Mouse (Mus musculus) spleen, postnatal 36 days (tissue): Measurements from ENCODE around the gene Ift57.

Experiments
- DNase-seq, 2 experiments: peaks; one replicate each; pipeline ENCODE4 v3.0.0; 2022; ENCODE audit warnings: low spot score in 2 of 2, mixed read lengths in 1 of 2

Ift57 gene

GRCm38 (mm10) chr16:49792446-49792878 lies 93.4 kb downstream of the Ift57 start:
- DNase-seq = no peak

- no peak for DNase-seq
Measured at GRCm38 (mm10) chr16:49793596-49793995, 94.6 kb downstream of the Ift57 start.

DNA sequence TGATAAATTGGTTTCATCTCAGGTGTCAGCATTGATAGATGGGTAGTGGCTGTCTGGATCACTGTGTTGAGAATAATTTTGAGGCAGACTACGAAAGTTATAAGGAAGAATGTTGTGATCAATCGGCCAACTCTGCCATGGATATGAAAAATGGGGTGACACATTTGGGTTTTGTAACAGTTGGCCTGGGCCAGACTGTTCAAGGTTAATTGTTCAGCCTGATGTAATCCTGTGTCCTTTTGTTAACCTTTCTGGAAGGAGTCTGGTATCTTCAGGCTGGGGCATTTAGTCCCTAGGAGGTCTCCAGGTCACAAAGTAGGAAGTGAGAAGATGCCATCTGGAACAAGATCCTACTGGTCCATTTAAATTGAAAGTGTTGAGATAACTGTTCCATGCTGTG lies 97.2 kb downstream of the Ift57 start:
- no peak for DNase-seq

- DNase-seq = no peak
Measured at GRCm38 (mm10) chr16:49796954-49797353, 97.9 kb downstream of the Ift57 start.

DNA sequence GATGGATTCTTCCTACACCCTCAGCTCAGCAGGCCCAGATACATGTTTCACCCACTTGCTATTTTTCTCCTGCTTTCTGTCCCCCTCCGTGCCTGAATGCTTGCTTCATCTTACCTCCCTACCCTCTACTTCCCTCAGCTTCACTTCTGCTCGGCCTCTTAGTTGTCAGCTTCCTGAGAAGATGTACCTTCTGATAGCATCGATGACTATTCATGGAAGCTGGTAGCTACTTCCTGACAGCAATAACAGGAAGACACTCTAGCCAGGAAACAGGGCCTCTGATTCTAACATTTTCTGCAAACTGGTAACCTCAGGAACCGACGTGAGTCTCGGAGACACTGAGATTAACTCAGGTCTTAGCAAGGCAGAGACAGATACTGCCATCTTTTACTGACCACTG lies 99.8 kb downstream of the Ift57 start:
- no peak for DNase-seq

DNA sequence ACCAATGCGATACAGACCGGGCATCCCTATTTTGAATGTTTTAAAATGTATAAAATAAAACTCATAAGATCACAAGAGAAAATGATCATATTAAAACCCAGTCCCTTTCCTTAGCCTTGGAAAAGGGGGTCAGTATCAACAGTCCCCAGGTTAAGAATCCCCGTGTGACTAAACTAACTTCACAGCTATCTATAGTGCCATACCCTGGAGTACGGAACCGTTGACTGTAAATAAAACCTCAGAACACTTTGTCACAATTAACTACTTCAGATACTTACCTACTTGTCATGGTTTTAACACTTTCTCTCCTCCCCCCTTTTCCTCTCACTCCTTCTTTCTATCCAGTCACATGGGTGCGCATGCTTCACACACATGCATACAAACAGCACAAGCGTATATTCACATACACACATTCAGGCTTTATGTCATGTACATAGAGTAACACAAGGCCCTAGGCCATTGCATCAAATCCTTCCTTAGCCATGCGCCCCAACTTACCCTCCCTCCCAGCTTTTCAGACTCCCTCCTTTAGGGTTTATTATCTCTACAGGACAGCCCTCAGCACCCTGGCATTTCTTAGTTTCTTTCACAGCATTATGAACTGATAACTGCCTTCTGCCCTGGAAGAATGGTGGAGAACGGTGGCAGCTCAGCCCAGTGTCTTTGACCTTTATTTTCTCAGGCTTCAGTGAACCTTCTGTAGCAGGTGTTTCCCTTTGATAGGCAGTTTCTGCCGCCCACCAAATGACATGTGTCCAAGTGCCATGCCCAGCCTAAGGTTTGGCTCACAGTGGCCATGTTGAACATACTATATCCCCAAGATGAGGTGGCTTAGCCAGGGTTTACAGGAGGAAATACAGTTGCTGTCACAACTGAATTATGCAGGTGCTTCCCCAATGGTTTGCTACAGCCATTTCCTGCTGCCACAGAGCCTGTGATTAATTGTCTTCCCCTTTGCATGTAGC lies 100.8 kb downstream of the Ift57 start, which contains the start of gene Cd47:
Gene Cd47 (plus strand): TSS at position 937 of the 965 bp plus-strand sequence.
- DNase-seq = peak; percentile 72 to 83

GRCm38 (mm10) chr16:49800996-49801395 lies 102.0 kb downstream of the Ift57 start:
- DNase-seq = no peak

GRCm38 (mm10) chr16:49801399-49801798 lies 102.4 kb downstream of the Ift57 start:
- no peak for DNase-seq

DNA sequence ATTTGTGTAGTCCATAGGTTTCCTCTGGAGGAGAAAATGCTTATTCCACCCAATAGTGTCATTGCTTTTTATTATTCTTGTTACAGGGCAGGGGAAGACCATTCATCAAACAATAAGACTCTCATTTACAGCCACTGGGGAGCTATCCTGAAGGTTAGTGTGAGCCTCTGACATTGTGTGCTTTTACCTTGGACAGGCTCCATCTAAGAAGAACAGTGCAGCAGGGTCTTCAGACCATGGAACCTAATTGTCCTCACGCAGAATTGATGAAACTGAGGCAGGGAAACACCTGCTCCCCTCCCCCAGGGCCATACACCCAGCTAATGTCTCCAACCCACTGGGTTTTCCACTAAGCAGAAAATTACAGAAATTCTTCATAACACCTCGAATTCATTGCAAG lies 104.0 kb downstream of the Ift57 start:
- no peak for DNase-seq

- no peak for DNase-seq
Measured at GRCm38 (mm10) chr16:49803932-49804461, 105.0 kb downstream of the Ift57 start.

GRCm38 (mm10) chr16:49806920-49807319 lies 107.9 kb downstream of the Ift57 start:
- DNase-seq = no peak

- no peak for DNase-seq
Measured at GRCm38 (mm10) chr16:49807419-49807841, 108.4 kb downstream of the Ift57 start.

- no peak for DNase-seq
Measured at GRCm38 (mm10) chr16:49807862-49808430, 108.9 kb downstream of the Ift57 start.

GRCm38 (mm10) chr16:49811897-49812296 lies 112.9 kb downstream of the Ift57 start:
- no peak for DNase-seq

DNA sequence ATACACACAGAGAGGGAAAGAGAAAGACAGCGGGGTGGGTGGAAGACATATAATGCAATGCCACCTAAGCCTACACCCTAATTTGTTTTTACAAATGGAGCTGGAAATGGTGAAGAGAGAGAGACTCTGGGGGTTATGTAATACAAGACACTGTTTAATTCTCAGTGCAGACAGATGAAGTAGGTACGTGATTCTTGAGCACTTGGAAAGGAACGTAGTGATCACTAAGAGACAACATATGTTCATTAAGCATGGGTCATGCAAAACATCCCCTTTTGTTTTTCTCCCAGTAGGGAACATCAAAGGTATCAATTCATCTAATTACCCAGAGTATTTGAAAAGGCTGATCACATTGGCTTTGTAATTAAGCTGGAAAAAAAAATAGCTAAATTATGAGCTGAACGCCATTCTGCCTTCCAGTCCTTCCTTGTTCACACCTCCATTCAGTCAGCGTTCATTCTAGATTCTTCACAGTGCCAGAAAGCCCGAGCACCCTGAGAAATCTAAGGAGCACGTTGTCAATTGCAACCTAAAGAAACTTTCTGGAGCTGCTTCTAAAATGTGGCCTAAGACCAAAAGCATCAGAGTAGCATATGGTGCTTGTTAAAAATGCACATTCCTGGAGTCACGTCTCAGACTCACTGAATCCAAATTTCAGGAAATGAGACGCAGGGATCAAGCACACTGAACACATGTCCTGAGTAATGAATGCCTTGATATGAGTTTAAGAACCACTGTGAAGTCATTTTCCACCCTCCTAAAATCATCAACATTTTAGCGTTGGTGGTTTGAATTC lies 114.0 kb downstream of the Ift57 start:
- no peak for DNase-seq

- no peak for DNase-seq
Measured at GRCm38 (mm10) chr16:49814419-49814818, 115.4 kb downstream of the Ift57 start.
